Mouse (Mus musculus): ENCODE results near the gene Rbmxl1. TPM values are rescaled to one million over a fixed set of nuclear protein-coding genes. Genes with fewer than 3 reads are reported as not detected.
"Not testable (repeated sequence)": the region's sequence is repeated elsewhere in the genome, so short reads cannot be mapped to it uniquely, and the experiment has no call there.

Rbmxl1 gene
- total RNA-seq, 2 experiments from 2014 or later = 218 to 280 TPM

DNA sequence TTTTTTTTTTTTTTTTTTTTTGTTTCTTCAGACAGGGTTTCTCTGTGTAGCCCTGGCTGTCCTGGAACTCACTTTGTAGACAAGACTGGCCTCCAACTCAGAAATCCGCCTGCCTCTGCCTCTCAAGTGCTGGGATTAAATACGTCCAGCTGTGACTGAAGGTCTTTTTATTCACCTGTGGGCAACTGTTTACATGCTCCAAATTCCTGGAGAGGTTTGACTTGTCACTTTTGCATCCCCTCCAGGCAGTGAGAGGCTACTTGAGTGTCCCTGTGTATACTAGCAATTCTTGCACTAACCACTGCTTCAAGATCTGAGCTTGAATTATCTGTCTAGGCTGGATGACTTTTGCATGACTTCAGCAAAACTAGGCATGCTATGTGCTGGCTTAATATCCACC, 6.0 kb downstream of the Rbmxl1 start:
- no peak for ATAC-seq (replicated peaks; ENCODE audit: low FRiP score, low TSS enrichment, poor library complexity, severe bottlenecking)

- ATAC-seq (replicated peaks; ENCODE audit: low FRiP score, low TSS enrichment, poor library complexity, severe bottlenecking) = not testable (repeated sequence)
Measured at GRCm38 (mm10) chr8:78496273-78496672, 12.4 kb downstream of the Rbmxl1 start.

- no peak for ATAC-seq (replicated peaks; ENCODE audit: low FRiP score, low TSS enrichment, poor library complexity, severe bottlenecking)
Measured at GRCm38 (mm10) chr8:78493031-78493430, 15.7 kb downstream of the Rbmxl1 start.

DNA sequence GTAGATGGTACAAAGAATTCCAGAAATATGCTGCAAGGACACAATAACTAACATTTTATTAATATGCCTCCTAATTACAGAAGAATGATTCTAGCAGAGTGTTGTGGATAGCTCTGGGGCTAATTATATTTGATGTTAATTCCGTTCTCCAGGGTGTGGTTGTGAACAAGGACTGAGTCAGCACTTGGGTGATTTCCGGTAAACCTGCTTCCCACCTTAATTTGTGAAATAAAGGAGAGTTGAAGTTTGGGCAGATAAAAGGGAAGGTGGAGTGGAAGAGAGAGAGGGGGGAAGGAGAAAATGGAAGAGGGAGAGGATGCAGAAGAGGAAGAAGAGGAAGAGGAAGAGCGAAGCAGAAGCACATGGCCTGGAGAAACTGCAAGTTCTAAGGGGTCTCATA, 19.0 kb downstream of the Rbmxl1 start:
- ATAC-seq (replicated peaks; ENCODE audit: low FRiP score, low TSS enrichment, poor library complexity, severe bottlenecking) = no peak

- no peak for ATAC-seq (replicated peaks; ENCODE audit: low FRiP score, low TSS enrichment, poor library complexity, severe bottlenecking)
Measured at GRCm38 (mm10) chr8:78477051-78477829, 31.5 kb downstream of the Rbmxl1 start.

DNA sequence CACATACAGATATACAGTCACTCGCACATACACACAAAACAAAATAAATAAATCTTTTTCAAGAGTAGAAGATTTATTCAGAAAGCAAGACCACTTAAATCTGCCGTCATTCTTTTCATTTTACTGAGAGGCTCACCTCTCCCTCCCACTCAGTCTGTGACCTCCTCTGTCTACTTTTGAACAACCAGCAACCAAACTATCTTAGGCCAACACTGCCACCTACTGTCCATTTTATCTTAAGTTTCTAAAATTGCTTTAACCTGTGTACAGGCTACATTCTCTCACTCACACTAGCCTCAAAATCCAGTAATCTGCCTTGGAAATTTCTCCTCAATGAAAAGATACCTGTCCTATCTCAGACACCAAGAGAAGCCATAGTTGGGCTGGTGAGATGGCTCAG, 40.8 kb downstream of the Rbmxl1 start:
- ATAC-seq (replicated peaks; ENCODE audit: low FRiP score, low TSS enrichment, poor library complexity, severe bottlenecking) = no peak

DNA sequence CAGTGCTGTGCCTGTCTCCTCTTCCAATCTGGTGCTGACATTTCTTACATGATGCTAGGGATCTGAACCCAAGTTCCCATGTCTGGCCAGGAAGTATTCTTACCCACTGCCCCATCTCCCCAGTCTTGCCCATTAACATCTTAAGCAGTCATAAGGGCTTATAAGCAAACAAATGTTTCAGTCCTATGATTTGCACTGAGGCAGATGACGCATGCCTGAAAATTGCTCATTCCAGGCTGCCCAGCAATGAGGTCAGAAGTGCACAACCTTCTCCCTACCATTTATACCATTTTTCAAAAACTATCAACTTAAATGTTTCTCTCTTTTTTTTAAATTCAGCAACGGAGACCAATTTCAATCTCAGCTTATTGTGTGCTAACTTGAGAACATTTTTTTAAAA, 44.8 kb downstream of the Rbmxl1 start:
- ATAC-seq (replicated peaks; ENCODE audit: low FRiP score, low TSS enrichment, poor library complexity, severe bottlenecking) = no peak

- no peak for ATAC-seq (replicated peaks; ENCODE audit: low FRiP score, low TSS enrichment, poor library complexity, severe bottlenecking)
Measured at GRCm38 (mm10) chr8:78456441-78456840, 52.3 kb downstream of the Rbmxl1 start.

Other genes with a start within 250 kb of the Rbmxl1 start
- gene Pou4f2, start 72.3 kb downstream of the Rbmxl1 start, total RNA-seq (2014; fragmentation: Nextera tagmentation) = not detected in 2 replicates
- gene Pou4f2, start 72.3 kb downstream of the Rbmxl1 start, total RNA-seq (2017) = not detected in 2 replicates
- 17.1 and 19.2 TPM in 2 replicates for gene Slc10a7, start 448 bp upstream of the Rbmxl1 start, total RNA-seq (2014; fragmentation: Nextera tagmentation)
- 11.0 and 13.5 TPM in 2 replicates for gene Slc10a7, start 448 bp upstream of the Rbmxl1 start, total RNA-seq (2017)